Mouse (Mus musculus): ENCODE measurements at regions not wholly inside any gene's neighbourhood (a gene's known extent, or its start where the extent isn't known, plus 50 kb on each side); places are given as distances from the start of the nearest gene placed in this dataset.
"Not testable (repeated sequence)": the region's sequence is repeated elsewhere in the genome, so short reads cannot be mapped to it uniquely, and the experiment has no call there.

- Histone ChIP-seq H3K79me2 (ENCODE audit: control insufficient read depth, insufficient read depth) (no peaks in the 10 kb centered on the region), H3K4me3 (ENCODE audit: insufficient read depth, poor library complexity, severe bottlenecking) (no peak overlapping the region), H3ac (ENCODE audit: control insufficient read depth, insufficient read length, low read depth) (no peak overlapping the region), H3K79me3 (ENCODE audit: low read depth) (no peaks in the 10 kb centered on the region), H3K27me3 (ENCODE audit: control insufficient read depth, insufficient read depth, insufficient read length) (no peaks in the 10 kb centered on the region), H3K36me3 (ENCODE audit: control insufficient read depth, insufficient read depth) (no peaks in the 10 kb centered on the region)
- TF ChIP-seq MAX (IDR thresholded peaks at IDR 0.05), result no peak
- no peak for TF ChIP-seq USF1 (IDR thresholded peaks at IDR 0.05; ENCODE audit: low read depth)
- TF ChIP-seq MYOD1 (IDR thresholded peaks at IDR 0.05; ENCODE audit: control insufficient read depth, insufficient read length, low read depth), result no peak
- TF ChIP-seq MYOG (IDR thresholded peaks at IDR 0.05; ENCODE audit: control insufficient read depth, extremely low read depth, insufficient read length), result no peak
- TF ChIP-seq CEBPB (IDR thresholded peaks at IDR 0.05; ENCODE audit: low read depth), result no peak
- no peak for TF ChIP-seq FOSL1 (IDR thresholded peaks at IDR 0.05; ENCODE audit: insufficient read depth, low read length, poor library complexity, severe bottlenecking)
- TF ChIP-seq CTCF (IDR thresholded peaks at IDR 0.05; ENCODE audit: control insufficient read depth, insufficient read depth, insufficient read length), result no peak
These were observed 114.8 kb downstream of the Rps12 start for GRCm38 (mm10) chr10:23672296-23672695.

DNA sequence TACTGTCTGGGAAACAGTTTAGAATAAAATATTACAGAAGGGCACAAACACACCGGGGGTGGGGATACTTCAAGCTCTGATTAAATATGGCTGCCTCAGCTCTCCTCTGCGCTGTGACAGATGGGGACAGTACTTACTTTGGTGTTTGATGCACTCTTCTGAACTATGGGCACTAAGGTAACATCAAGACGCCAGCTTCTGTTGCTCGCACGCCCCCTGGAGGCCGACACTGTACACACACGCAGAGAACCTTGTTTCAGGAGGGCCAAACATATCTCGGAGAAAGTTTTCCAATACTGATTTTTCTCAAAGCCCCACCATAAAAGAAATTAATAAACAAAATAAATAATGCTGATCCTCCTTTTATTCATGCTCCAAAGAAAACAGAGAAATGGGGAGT is 115.6 kb downstream of the Rps12 start:
- no peaks in the 10 kb centered on the region for H3K27me3 ChIP-seq (ENCODE audit: control insufficient read depth, insufficient read depth, insufficient read length)
- no peak overlapping the region for H3K4me3 ChIP-seq (ENCODE audit: insufficient read depth, poor library complexity, severe bottlenecking)
- no peaks in the 10 kb centered on the region for H3K79me3 ChIP-seq (ENCODE audit: low read depth)
- no peaks in the 10 kb centered on the region for H3K79me2 ChIP-seq (ENCODE audit: control insufficient read depth, insufficient read depth)
- H3K36me3 ChIP-seq (ENCODE audit: control insufficient read depth, insufficient read depth), result no peaks in the 10 kb centered on the region
- H3ac ChIP-seq (ENCODE audit: control insufficient read depth, insufficient read length, low read depth), result no peak overlapping the region
- TF ChIP-seq CTCF (IDR thresholded peaks at IDR 0.05; ENCODE audit: control insufficient read depth, insufficient read depth, insufficient read length), result peak; percentile 21
- no peak for TF ChIP-seq CEBPB (IDR thresholded peaks at IDR 0.05; ENCODE audit: low read depth)

GRCm38 (mm10) chr10:23665916-23666315 is 121.2 kb downstream of the Rps12 start:
- H3K36me3 ChIP-seq (ENCODE audit: control insufficient read depth, insufficient read depth); H3K79me3 ChIP-seq (ENCODE audit: low read depth); H3K4me3 ChIP-seq (ENCODE audit: insufficient read depth, poor library complexity, severe bottlenecking); H3ac ChIP-seq (ENCODE audit: control insufficient read depth, insufficient read length, low read depth); H3K79me2 ChIP-seq (ENCODE audit: control insufficient read depth, insufficient read depth); H3K27me3 ChIP-seq (ENCODE audit: control insufficient read depth, insufficient read depth, insufficient read length): not testable (repeated sequence)

GRCm38 (mm10) chr10:23626201-23626600 is 160.9 kb downstream of the Rps12 start:
- H3ac ChIP-seq (ENCODE audit: control insufficient read depth, insufficient read length, low read depth), result no peak overlapping the region
- no peaks in the 10 kb centered on the region for H3K36me3 ChIP-seq (ENCODE audit: control insufficient read depth, insufficient read depth)
- no peaks in the 10 kb centered on the region for H3K79me2 ChIP-seq (ENCODE audit: control insufficient read depth, insufficient read depth)
- H3K4me3 ChIP-seq (ENCODE audit: insufficient read depth, poor library complexity, severe bottlenecking), result no peak overlapping the region
- TF ChIP-seq CEBPB (IDR thresholded peaks at IDR 0.05; ENCODE audit: low read depth) (no peak), CTCF (IDR thresholded peaks at IDR 0.05; ENCODE audit: control insufficient read depth, insufficient read depth, insufficient read length) (no peak), MYOG (IDR thresholded peaks at IDR 0.05; ENCODE audit: control insufficient read depth, extremely low read depth, insufficient read length) (no peak), MYOD1 (IDR thresholded peaks at IDR 0.05; ENCODE audit: control insufficient read depth, insufficient read length, low read depth) (no peak), FOSL1 (IDR thresholded peaks at IDR 0.05; ENCODE audit: insufficient read depth, low read length, poor library complexity, severe bottlenecking) (no peak), MAX (IDR thresholded peaks at IDR 0.05) (no peak), USF1 (IDR thresholded peaks at IDR 0.05; ENCODE audit: low read depth) (no peak)
- H3K27me3 ChIP-seq (ENCODE audit: control insufficient read depth, insufficient read depth, insufficient read length), result no peaks in the 10 kb centered on the region
- H3K79me3 ChIP-seq (ENCODE audit: low read depth), result no peaks in the 10 kb centered on the region

DNA sequence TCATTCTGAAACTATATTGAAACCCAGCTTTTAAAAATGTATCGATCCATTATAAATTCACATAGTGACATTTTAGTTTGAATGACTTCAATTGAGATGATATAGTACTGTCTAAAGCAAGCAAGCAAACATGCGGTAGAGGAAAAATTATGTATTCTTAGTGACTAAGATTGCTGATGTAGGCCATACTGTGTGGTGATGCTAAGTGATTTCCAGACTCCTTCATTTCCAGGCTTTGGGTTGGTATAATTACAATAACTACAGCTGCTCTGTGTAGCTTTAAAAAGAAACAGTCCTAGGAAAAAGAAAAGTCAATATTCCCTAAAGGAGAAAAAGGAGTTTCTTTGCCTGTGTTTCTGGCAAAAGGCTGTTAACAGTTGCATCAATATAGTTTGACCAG is 175.0 kb downstream of the Rps12 start:
- no peak overlapping the region for H3K4me3 ChIP-seq (ENCODE audit: insufficient read depth, poor library complexity, severe bottlenecking)
- no peak for TF ChIP-seq MAX (IDR thresholded peaks at IDR 0.05)
- no peak for TF ChIP-seq MYOD1 (IDR thresholded peaks at IDR 0.05; ENCODE audit: control insufficient read depth, insufficient read length, low read depth)
- no peak for TF ChIP-seq USF1 (IDR thresholded peaks at IDR 0.05; ENCODE audit: low read depth)
- TF ChIP-seq CEBPB (IDR thresholded peaks at IDR 0.05; ENCODE audit: low read depth), result no peak

DNA sequence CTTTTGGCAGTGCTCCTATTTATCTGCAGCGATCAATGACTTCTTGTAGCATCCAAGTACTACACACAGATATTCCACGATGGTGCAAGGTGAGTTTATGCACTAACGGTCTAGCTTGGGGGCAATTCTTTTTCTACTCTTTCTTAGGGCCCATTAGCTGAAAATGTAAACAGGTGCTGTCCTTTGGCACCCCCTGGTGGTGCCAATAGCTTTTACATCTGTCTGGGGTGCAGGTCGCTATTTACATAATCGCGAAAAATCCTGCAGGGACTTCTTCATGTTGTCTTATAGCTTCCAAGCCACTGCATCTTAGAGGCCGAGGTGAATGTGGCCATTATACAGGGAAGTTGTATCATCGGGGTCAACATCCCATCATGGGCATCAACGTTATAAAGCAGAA is 175.9 kb downstream of the Rps12 start:
- Histone ChIP-seq H3K79me3 (ENCODE audit: low read depth) (no peaks in the 10 kb centered on the region), H3K36me3 (ENCODE audit: control insufficient read depth, insufficient read depth) (no peaks in the 10 kb centered on the region), H3K4me3 (ENCODE audit: insufficient read depth, poor library complexity, severe bottlenecking) (no peak overlapping the region), H3K79me2 (ENCODE audit: control insufficient read depth, insufficient read depth) (no peaks in the 10 kb centered on the region), H3K27me3 (ENCODE audit: control insufficient read depth, insufficient read depth, insufficient read length) (no peaks in the 10 kb centered on the region), H3ac (ENCODE audit: control insufficient read depth, insufficient read length, low read depth) (no peak overlapping the region)
- TF ChIP-seq MYOD1 (IDR thresholded peaks at IDR 0.05; ENCODE audit: control insufficient read depth, insufficient read length, low read depth) (no peak), MYOG (IDR thresholded peaks at IDR 0.05; ENCODE audit: control insufficient read depth, extremely low read depth, insufficient read length) (no peak), CTCF (IDR thresholded peaks at IDR 0.05; ENCODE audit: control insufficient read depth, insufficient read depth, insufficient read length) (no peak), FOSL1 (IDR thresholded peaks at IDR 0.05; ENCODE audit: insufficient read depth, low read length, poor library complexity, severe bottlenecking) (no peak), USF1 (IDR thresholded peaks at IDR 0.05; ENCODE audit: low read depth) (no peak), MAX (IDR thresholded peaks at IDR 0.05) (no peak), CEBPB (IDR thresholded peaks at IDR 0.05; ENCODE audit: low read depth) (no peak)

More for the DNA sequence above, 175.0 kb downstream of the Rps12 start:
- Histone ChIP-seq H3K79me2 (ENCODE audit: control insufficient read depth, insufficient read depth) (no peaks in the 10 kb centered on the region), H3K27me3 (ENCODE audit: control insufficient read depth, insufficient read depth, insufficient read length) (no peaks in the 10 kb centered on the region), H3K36me3 (ENCODE audit: control insufficient read depth, insufficient read depth) (no peaks in the 10 kb centered on the region), H3ac (ENCODE audit: control insufficient read depth, insufficient read length, low read depth) (no peak overlapping the region), H3K79me3 (ENCODE audit: low read depth) (no peaks in the 10 kb centered on the region)

All from C2C12 (cell line).